ENCODE assay signal across 7 mouse cellular contexts in genomic region chr3:104713836-104714631, GRCm38 (mm10).
DNase-seq lines count a peak whose midpoint lies in the region; ATAC-seq lines count a peak whose summit lies in the region.

No protein-coding gene starts in this region.

- WGBS in intestine, embryonic 16.5 days = 26% methylated on average over 8 of the region's 8 CpGs
- 29% methylated on average over 8 of the region's 8 CpGs for WGBS in midbrain, embryonic 11.5 days

- H3K9ac ChIP-seq in intestine, embryonic 16.5 days (ENCODE audit: low read depth, low read length) = no peak overlapping the region
- no peak overlapping the region for H3K9ac ChIP-seq in midbrain, embryonic 11.5 days (ENCODE audit: low read length)

- no peaks in the 10 kb centered on the region for H3K4me1 ChIP-seq in intestine, embryonic 16.5 days (ENCODE audit: control insufficient read depth, insufficient read depth, low read length)
- H3K4me1 ChIP-seq in midbrain, embryonic 11.5 days (ENCODE audit: control insufficient read depth, insufficient read depth, low read length) = no peaks in the 10 kb centered on the region

- DNase-seq in adrenal gland, adult 18-20 months (ENCODE audit: low spot score in 2 of 2) = peak; percentile 63 to 70
- DNase-seq in embryo, embryonic 11 days = peak; percentile 86
- DNase-seq in gastrocnemius, postnatal 36 days = peak; percentile 44 to 61
- peak; percentile 61 to 72 for DNase-seq in left cerebral cortex, postnatal 36 days (ENCODE audit: low spot score in 2 of 2)
- peak; percentile 93 for DNase-seq in midbrain, embryonic 11.5 days (ENCODE audit: low spot score, missing footprints)
- peak; percentile 62 for DNase-seq in skeletal muscle tissue, adult 2 months (ENCODE audit: low read depth, low spot score)

- H3K36me3 ChIP-seq in intestine, embryonic 16.5 days (ENCODE audit: control insufficient read depth, insufficient read depth, low read length) = no peaks in the 10 kb centered on the region
- no peaks in the 10 kb centered on the region for H3K36me3 ChIP-seq in midbrain, embryonic 11.5 days (ENCODE audit: control insufficient read depth, insufficient read depth, low read length)

- intact Hi-C loops in gastrocnemius, postnatal 36 days (cut with DNase I) = loop anchor here (1.0 to 5.0 kb wide), 3 partner anchors 64 to 343 kb away; no protein-coding TSS in a partner anchor
- intact Hi-C loops in left cerebral cortex, postnatal 36 days (cut with DNase I) = loop anchor here (2.0 to 10.0 kb wide), 4 partner anchors 67 to 343 kb away; partner anchors contain the start of genes Capza1, Fam19a3, Ppm1j and St7l

- 0 out of 2 replicates have a peak overlapping the region, but pooled peaks have one; percentile 9 for H3K4me3 ChIP-seq in intestine, embryonic 16.5 days (ENCODE audit: low read length)
- no peak overlapping the region for H3K4me3 ChIP-seq in midbrain, embryonic 11.5 days (ENCODE audit: low read depth, low read length)

- peak; percentile 79 for ATAC-seq in intestine, embryonic 16.5 days
- peak; percentile 72 for ATAC-seq in midbrain, embryonic 11.5 days (ENCODE audit: low FRiP score)

- H3K9me3 ChIP-seq in intestine, embryonic 16.5 days (ENCODE audit: control insufficient read depth, low read length) = no peaks in the 10 kb centered on the region
- H3K9me3 ChIP-seq in midbrain, embryonic 11.5 days (ENCODE audit: control insufficient read depth, low read length) = no peaks in the 10 kb centered on the region

- no peak overlapping the region for H3K27ac ChIP-seq in intestine, embryonic 16.5 days (ENCODE audit: low read length)
- H3K27ac ChIP-seq in midbrain, embryonic 11.5 days (ENCODE audit: low read depth, low read length) = no peak overlapping the region

- peak overlapping the region; percentile 36 for H3K4me2 ChIP-seq in intestine, embryonic 16.5 days (ENCODE audit: low read depth, low read length)
- peak overlapping the region; percentile 25; the same call in 1 of the 2 replicates for H3K4me2 ChIP-seq in midbrain, embryonic 11.5 days

- H3K27me3 ChIP-seq in intestine, embryonic 16.5 days (replicated peaks; ENCODE audit: control insufficient read depth, insufficient read depth, low read length) = no peaks in the 10 kb centered on the region
- H3K27me3 ChIP-seq in midbrain, embryonic 11.5 days (ENCODE audit: control insufficient read depth, insufficient read depth, low read length) = no peaks in the 10 kb centered on the region
